Mouse (Mus musculus): ENCODE results near the gene Zmynd8.

The Zmynd8 gene

GRCm38 (mm10) chr2:165858453-165859384 is 40.1 kb downstream of the Zmynd8 start:
- no peak for DNase-seq (ENCODE audit: low read depth, low spot score)

- DNase-seq (ENCODE audit: low read depth, low spot score), result no peak
Measured at GRCm38 (mm10) chr2:165857841-165858426, 40.9 kb downstream of the Zmynd8 start.

- no peak for DNase-seq (ENCODE audit: low read depth, low spot score)
Measured at GRCm38 (mm10) chr2:165857395-165857831, 41.4 kb downstream of the Zmynd8 start.

- DNase-seq (ENCODE audit: low read depth, low spot score), result no peak
Measured at GRCm38 (mm10) chr2:165856611-165857200, 42.1 kb downstream of the Zmynd8 start.

GRCm38 (mm10) chr2:165855641-165856301 is 43.0 kb downstream of the Zmynd8 start:
- no peak for DNase-seq (ENCODE audit: low read depth, low spot score)

- no peak for DNase-seq (ENCODE audit: low read depth, low spot score)
Measured at GRCm38 (mm10) chr2:165854207-165854968, 44.4 kb downstream of the Zmynd8 start.

GRCm38 (mm10) chr2:165852896-165853633 is 45.8 kb downstream of the Zmynd8 start:
- DNase-seq (ENCODE audit: low read depth, low spot score), result no peak

- no peak for DNase-seq (ENCODE audit: low read depth, low spot score)
Measured at GRCm38 (mm10) chr2:165852453-165852852, 46.4 kb downstream of the Zmynd8 start.

- DNase-seq (ENCODE audit: low read depth, low spot score), result no peak
Measured at GRCm38 (mm10) chr2:165851811-165852415, 46.9 kb downstream of the Zmynd8 start.

- no peak for DNase-seq (ENCODE audit: low read depth, low spot score)
Measured at GRCm38 (mm10) chr2:165850826-165851225, 48.0 kb downstream of the Zmynd8 start.

- no peak for DNase-seq (ENCODE audit: low read depth, low spot score)
Measured at GRCm38 (mm10) chr2:165849129-165849528, 49.7 kb downstream of the Zmynd8 start.

GRCm38 (mm10) chr2:165846787-165847186 is 52.0 kb downstream of the Zmynd8 start:
- DNase-seq (ENCODE audit: low read depth, low spot score), result no peak

- no peak for DNase-seq (ENCODE audit: low read depth, low spot score)
Measured at GRCm38 (mm10) chr2:165845490-165845889, 53.3 kb downstream of the Zmynd8 start.

- no peak for DNase-seq (ENCODE audit: low read depth, low spot score)
Measured at GRCm38 (mm10) chr2:165843350-165843749, 55.5 kb downstream of the Zmynd8 start.

- DNase-seq (ENCODE audit: low read depth, low spot score), result no peak
Measured at GRCm38 (mm10) chr2:165842241-165842640, 56.6 kb downstream of the Zmynd8 start.

GRCm38 (mm10) chr2:165841805-165842204 is 57.0 kb downstream of the Zmynd8 start:
- no peak for DNase-seq (ENCODE audit: low read depth, low spot score)

- DNase-seq (ENCODE audit: low read depth, low spot score), result no peak
Measured at GRCm38 (mm10) chr2:165840852-165841251, 58.0 kb downstream of the Zmynd8 start.

- no peak for DNase-seq (ENCODE audit: low read depth, low spot score)
Measured at GRCm38 (mm10) chr2:165839317-165839652, 59.5 kb downstream of the Zmynd8 start.

- no peak for DNase-seq (ENCODE audit: low read depth, low spot score)
Measured at GRCm38 (mm10) chr2:165838606-165839316, 60.1 kb downstream of the Zmynd8 start.

- DNase-seq (ENCODE audit: low read depth, low spot score), result no peak
Measured at GRCm38 (mm10) chr2:165834601-165835000, 64.2 kb downstream of the Zmynd8 start.
